15 mouse cellular contexts compared by ENCODE assay signal in genomic region chr4:150349680-150350101, GRCm38 (mm10).
A peak's percentile ranks its signal among the peaks of the same experiment; 100 is the strongest.
DNase-seq lines count a peak whose midpoint lies in the region; ATAC-seq and TF ChIP-seq lines count a peak whose summit lies in the region.
"Had no signal": no experiment of that assay in that cellular context is flagged by ENCODE, and none has a peak within 500 bp of the region (broad histone marks: within the 10 kb centered on the region; RNA-seq: fewer than 3 reads in every experiment).

No protein-coding gene starts in this region.

- 44% methylated on average over 6 of the region's 6 CpGs for WGBS in liver, embryonic 16.5 days (ENCODE audit: insufficient replicate concordance)
- 72% methylated on average over 6 of the region's 6 CpGs for WGBS in midbrain, embryonic 13.5 days

- no peak for TF ChIP-seq POLR2A in bone marrow macrophage, adult 2 months (IDR thresholded peaks at IDR 0.05; ENCODE audit: borderline replicate concordance, low read depth, low read length)

- H3K9ac ChIP-seq in liver, embryonic 16.5 days (ENCODE audit: low read depth, low read length) = no peak overlapping the region
- H3K9ac ChIP-seq in midbrain, embryonic 13.5 days (replicated peaks) = no peak overlapping the region
- H3K9ac ChIP-seq: liver, embryonic 14.5 days; neural tube, embryonic 13.5 days had no signal

- H3K27ac ChIP-seq in liver, embryonic 16.5 days (ENCODE audit: low read length) = 0 out of 2 replicates have a peak overlapping the region, but pooled peaks have one; percentile 17
- H3K27ac ChIP-seq in bone marrow macrophage, adult 2 months (ENCODE audit: insufficient read depth, low read depth, low read length) = peak overlapping the region; percentile 68
- no peak overlapping the region for H3K27ac ChIP-seq in midbrain, embryonic 13.5 days
- H3K27ac ChIP-seq: liver, embryonic 14.5 days had no signal

- no peak for ATAC-seq in liver, embryonic 16.5 days (ENCODE audit: low read depth)
- ATAC-seq in CD4-positive, CD25-positive, alpha-beta regulatory T cell, adult 4 months = no peak
- ATAC-seq in midbrain, embryonic 13.5 days = no peak
- ATAC-seq: forebrain, embryonic 14.5 days; inflammation-experienced regulatory T-cells, adult 6 months had no signal

- no peaks in the 10 kb centered on the region for H3K9me3 ChIP-seq in liver, embryonic 16.5 days (replicated peaks; ENCODE audit: control insufficient read depth, low read length)
- H3K9me3 ChIP-seq in megakaryocyte, embryonic 14.5 days = no peaks in the 10 kb centered on the region
- H3K9me3 ChIP-seq in midbrain, embryonic 13.5 days = no peaks in the 10 kb centered on the region
- H3K9me3 ChIP-seq: neural tube, embryonic 13.5 days had no signal

- H3K27me3 ChIP-seq in liver, embryonic 16.5 days (ENCODE audit: control insufficient read depth, insufficient read depth, low read depth, low read length) = no peaks in the 10 kb centered on the region
- H3K27me3 ChIP-seq in megakaryocyte, embryonic 14.5 days (replicated peaks) = no peaks in the 10 kb centered on the region
- H3K27me3 ChIP-seq in midbrain, embryonic 13.5 days = no peaks in the 10 kb centered on the region
- H3K27me3 ChIP-seq: neural tube, embryonic 13.5 days had no signal

- H3K36me3 ChIP-seq in liver, embryonic 16.5 days (ENCODE audit: control insufficient read depth, insufficient read depth) = no peaks in the 10 kb centered on the region
- peaks cover 2% of the 10 kb centered on the region for H3K36me3 ChIP-seq in megakaryocyte, embryonic 14.5 days (replicated peaks; ENCODE audit: low read length)
- H3K36me3 ChIP-seq in midbrain, embryonic 13.5 days = no peaks in the 10 kb centered on the region
- H3K36me3 ChIP-seq: neural tube, embryonic 13.5 days had no signal

- DNase-seq in heart, adult 11 months = peak; percentile 85
- no peak for DNase-seq in heart, postnatal 4 days
- DNase-seq in liver = no peak
- DNase-seq: adrenal gland, postnatal 25 days; gastrocnemius, postnatal 25 days; kidney, postnatal 10 days had no signal

- no peak for TF ChIP-seq CTCF in bone marrow macrophage, adult 2 months (IDR thresholded peaks at IDR 0.05; ENCODE audit: low read depth, low read length)

- no peak overlapping the region for H3K4me3 ChIP-seq in liver, embryonic 16.5 days (ENCODE audit: low read depth, low read length)
- H3K4me3 ChIP-seq in bone marrow macrophage, adult 2 months (ENCODE audit: insufficient read depth, low read length) = no peak overlapping the region
- peak overlapping the region; percentile 83 for H3K4me3 ChIP-seq in megakaryocyte, embryonic 14.5 days (replicated peaks)
- no peak overlapping the region for H3K4me3 ChIP-seq in midbrain, embryonic 13.5 days (replicated peaks)
- H3K4me3 ChIP-seq: neural tube, embryonic 13.5 days had no signal

- H3K4me1 ChIP-seq in liver, embryonic 16.5 days (ENCODE audit: control insufficient read depth, low read depth, low read length) = peaks cover 3% of the 10 kb centered on the region
- H3K4me1 ChIP-seq in bone marrow macrophage, adult 2 months (ENCODE audit: control insufficient read depth, insufficient read depth, low read length) = peaks cover 36% of the 10 kb centered on the region
- peaks cover 66% of the 10 kb centered on the region for H3K4me1 ChIP-seq in megakaryocyte, embryonic 14.5 days
- peaks cover 61% of the 10 kb centered on the region for H3K4me1 ChIP-seq in midbrain, embryonic 13.5 days (replicated peaks)

- H3K4me2 ChIP-seq in liver, embryonic 16.5 days (ENCODE audit: low read depth, low read length) = no peak overlapping the region
- H3K4me2 ChIP-seq in midbrain, embryonic 13.5 days (replicated peaks) = no peak overlapping the region
- H3K4me2 ChIP-seq: neural tube, embryonic 13.5 days had no signal
